Mouse (Mus musculus) kidney, embryonic 15.5 days (tissue): ENCODE data around the gene Lalba. TPM values are rescaled to one million over a fixed set of nuclear protein-coding genes. Genes with fewer than 3 reads are reported as not detected.

ENCODE experiments used
- ATAC-seq: fragments of 200-750 bp; cut with Nextera tagmentation; replicated peaks from 2 replicates; pipeline ENCODE4 v1.8.0; 2017; ENCODE audit warnings: moderate TSS enrichment; ENCODE audit not compliant: low FRiP score
- H3K27ac ChIP-seq: fragments of 300-500 bp; sonication (generic); 2 replicates; pipeline ENCODE4 v1.5.1; 2015; ENCODE audit warnings: mild to moderate bottlenecking, inconsistent platforms
- H3K27me3 ChIP-seq: fragments of 300-500 bp; sonication (generic); 2 replicates; pipeline ENCODE4 v1.6.1; 2015; ENCODE audit warnings: inconsistent platforms
- H3K36me3 ChIP-seq: fragments of 300-500 bp; sonication (generic); 2 replicates; pipeline ENCODE4 v1.6.1; 2015; ENCODE audit warnings: inconsistent platforms
- H3K4me1 ChIP-seq: fragments of 300-500 bp; sonication (generic); 2 replicates; pipeline ENCODE4 v1.6.1; 2015; ENCODE audit warnings: inconsistent platforms
- H3K4me2 ChIP-seq: fragments of 300-500 bp; sonication (generic); 2 replicates; pipeline ENCODE4 v1.6.1; 2015; ENCODE audit warnings: moderate library complexity, mild to moderate bottlenecking, inconsistent platforms
- H3K4me3 ChIP-seq: fragments of 300-500 bp; sonication (generic); replicated peaks from 2 replicates; pipeline ENCODE4 v1.5.1; 2015; ENCODE audit warnings: mild to moderate bottlenecking, inconsistent platforms
- H3K9ac ChIP-seq: fragments of 300-500 bp; sonication (generic); 2 replicates; pipeline ENCODE4 v1.6.1; 2015; ENCODE audit warnings: mild to moderate bottlenecking, inconsistent platforms
- H3K9me3 ChIP-seq: fragments of 300-500 bp; sonication (generic); replicated peaks from 2 replicates; pipeline ENCODE4 v1.6.1; 2016; ENCODE audit warnings: inconsistent platforms
- WGBS: fragments of 180-500 bp; shearing (Covaris S2); methylation state at CpG from one replicate; pipeline ENCODE4 v1.1.7; 2015; ENCODE audit warnings: mixed read lengths; 5-methylcytosine and 5-hydroxymethylcytosine counted together
- polyA plus RNA-seq: library from polyadenylated mRNA; unstranded; fragments of >200 nt; fragmentation: Nextera tagmentation; extraction: Ambion mirVana; gene quantifications from 2 replicates; pipeline ENCODE4 v1.2.1, GENCODE M21; 2015

Lalba gene
- polyA plus RNA-seq, 1 experiment from 2014 or later, result not detected

DNA sequence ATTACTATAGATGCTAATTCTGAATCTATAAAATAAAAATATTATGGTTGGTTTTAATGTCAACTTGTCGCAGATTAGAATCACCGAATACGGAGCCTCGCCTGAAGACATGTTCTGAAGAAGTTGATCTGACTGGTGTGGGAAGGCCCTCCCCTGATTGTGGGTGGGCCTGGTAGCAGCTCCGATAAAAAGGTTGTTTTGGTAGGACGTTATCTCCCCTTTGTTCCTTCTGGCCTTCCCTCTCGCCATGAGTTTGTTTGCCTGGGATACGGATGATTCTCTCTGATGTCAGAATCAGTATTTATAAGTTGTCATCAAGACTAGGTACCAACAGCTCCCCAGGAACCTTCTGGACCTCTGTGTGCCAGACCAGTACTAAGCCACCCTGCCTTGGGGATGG lies 29.7 kb upstream of the Lalba start:
- Histone ChIP-seq H3K27ac (no peak overlapping the region), H3K9me3 (no peaks in the 10 kb centered on the region), H3K36me3 (no peaks in the 10 kb centered on the region), H3K4me2 (no peak overlapping the region), H3K27me3 (no peaks in the 10 kb centered on the region), H3K9ac (no peak overlapping the region), H3K4me1 (peaks cover 12% of the 10 kb centered on the region), H3K4me3 (no peak overlapping the region)
- 67% methylated on average over 8 of the region's 8 CpGs for WGBS
- ATAC-seq, result no peak

DNA sequence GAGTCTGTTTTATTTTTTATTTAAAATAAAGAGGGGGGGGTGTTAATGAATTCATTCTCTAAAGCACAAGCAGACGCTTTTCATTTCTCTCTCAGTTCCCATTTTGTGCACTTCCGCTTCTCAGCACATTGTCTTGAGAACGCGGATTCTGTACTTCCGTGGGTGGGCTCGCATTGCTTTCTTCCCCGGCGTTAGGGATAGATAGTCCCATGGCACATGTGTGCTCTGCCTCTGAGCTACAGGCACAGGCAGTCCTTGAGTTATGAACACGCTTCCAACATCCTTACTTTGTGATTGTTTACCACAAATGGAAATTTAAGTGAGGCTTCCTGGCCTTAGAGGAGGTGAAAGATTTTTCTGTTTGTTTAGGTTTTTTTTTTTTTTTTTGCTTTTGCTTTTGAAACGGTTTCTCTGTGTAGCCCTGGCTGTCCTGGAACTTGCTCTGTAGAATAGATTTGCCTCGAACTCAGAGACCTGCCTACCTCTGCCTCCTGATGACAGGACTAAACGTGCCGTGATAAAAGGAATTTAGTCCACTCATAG lies 28.9 kb upstream of the Lalba start:
- no peak for ATAC-seq
- peak overlapping the region; percentile 64 for H3K4me2 ChIP-seq
- 68% methylated on average over 13 of the region's 13 CpGs for WGBS

DNA sequence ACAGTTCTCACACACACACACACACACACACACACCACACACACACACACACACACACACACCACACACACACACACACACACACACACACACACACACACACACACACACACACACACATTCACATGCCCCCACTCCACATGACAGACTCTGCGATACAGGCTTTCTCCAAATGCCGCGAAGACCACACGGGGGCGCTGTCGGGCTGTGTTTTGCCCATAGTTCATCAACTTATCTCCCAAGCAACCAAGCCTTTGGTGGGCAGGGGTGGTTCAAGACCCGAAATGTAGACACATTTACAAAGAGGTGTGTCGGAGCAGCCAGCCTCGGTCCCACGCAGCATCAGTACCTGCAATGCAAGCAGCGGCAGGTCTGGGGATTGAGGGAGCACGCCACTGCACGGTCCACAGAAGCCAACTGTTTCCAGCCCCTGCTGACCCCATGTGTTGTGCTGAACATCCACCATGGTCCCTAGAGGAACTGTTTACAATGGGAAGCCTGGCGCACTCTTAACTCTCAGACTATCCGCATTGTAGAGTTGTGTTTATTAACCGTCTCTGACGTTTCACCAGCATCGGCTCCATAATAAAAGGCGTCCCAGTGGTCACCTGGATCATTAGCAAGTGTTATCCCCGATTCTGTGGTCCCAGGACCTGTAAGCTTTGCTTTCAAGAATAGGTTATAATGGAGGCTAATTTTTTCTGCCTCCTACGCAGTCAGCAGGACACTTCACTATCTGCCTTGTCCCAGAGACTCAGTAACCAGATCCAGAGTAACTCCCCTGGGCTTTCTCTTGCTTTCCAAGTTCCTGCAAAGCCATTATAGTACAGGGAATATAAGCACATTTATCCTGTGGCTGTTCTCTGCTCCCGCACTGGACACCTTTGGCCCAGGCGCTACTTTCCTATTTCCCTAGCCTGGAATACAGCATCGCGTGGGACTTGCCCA lies 28.2 kb upstream of the Lalba start:
- H3K9me3 ChIP-seq, result no peaks in the 10 kb centered on the region
- no peaks in the 10 kb centered on the region for H3K27me3 ChIP-seq
- H3K4me2 ChIP-seq, result peak overlapping the region; percentile 64
- ATAC-seq, result peak; percentile 25; the same call in 1 of the 2 replicates
- no peak overlapping the region for H3K9ac ChIP-seq
- no peaks in the 10 kb centered on the region for H3K36me3 ChIP-seq
- H3K4me1 ChIP-seq, result peaks cover 12% of the 10 kb centered on the region
- peak overlapping the region; percentile 24; the same call in 1 of the 2 replicates for H3K4me3 ChIP-seq
- no peak overlapping the region for H3K27ac ChIP-seq
- 29% methylated on average over 25 of the region's 25 CpGs for WGBS

More for the DNA sequence above, 28.9 kb upstream of the Lalba start:
- Histone ChIP-seq H3K27me3 (no peaks in the 10 kb centered on the region), H3K9me3 (no peaks in the 10 kb centered on the region), H3K4me3 (no peak overlapping the region), H3K9ac (no peak overlapping the region), H3K4me1 (peaks cover 12% of the 10 kb centered on the region), H3K27ac (no peak overlapping the region), H3K36me3 (no peaks in the 10 kb centered on the region)

DNA sequence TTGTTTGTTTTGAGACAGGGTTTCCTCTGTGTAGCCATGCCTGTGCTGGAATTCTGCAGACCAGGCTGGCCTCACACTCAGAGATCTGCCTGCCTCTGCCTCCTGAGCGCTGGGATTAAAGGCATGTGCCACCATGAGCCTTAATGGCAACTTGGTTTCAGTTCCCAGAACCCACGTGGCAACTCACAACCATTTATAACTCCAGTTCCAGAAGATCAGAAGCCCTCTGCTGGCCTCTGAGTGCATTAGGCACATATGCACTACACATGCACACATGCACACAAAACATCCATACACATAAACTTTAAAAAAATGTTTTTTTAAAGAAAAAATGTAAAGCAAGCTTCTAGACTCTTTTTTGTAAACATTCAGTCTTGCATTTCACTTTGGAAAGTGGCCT lies 26.9 kb upstream of the Lalba start:
- no peaks in the 10 kb centered on the region for H3K9me3 ChIP-seq
- no peak for ATAC-seq
- H3K27me3 ChIP-seq, result no peaks in the 10 kb centered on the region
- no peak overlapping the region for H3K4me2 ChIP-seq
- no peak overlapping the region for H3K4me3 ChIP-seq
- H3K36me3 ChIP-seq, result no peaks in the 10 kb centered on the region
- H3K4me1 ChIP-seq, result peaks cover 16% of the 10 kb centered on the region
- H3K9ac ChIP-seq, result no peak overlapping the region
- H3K27ac ChIP-seq, result no peak overlapping the region
- 57% methylated on average over 2 of the region's 2 CpGs for WGBS

DNA sequence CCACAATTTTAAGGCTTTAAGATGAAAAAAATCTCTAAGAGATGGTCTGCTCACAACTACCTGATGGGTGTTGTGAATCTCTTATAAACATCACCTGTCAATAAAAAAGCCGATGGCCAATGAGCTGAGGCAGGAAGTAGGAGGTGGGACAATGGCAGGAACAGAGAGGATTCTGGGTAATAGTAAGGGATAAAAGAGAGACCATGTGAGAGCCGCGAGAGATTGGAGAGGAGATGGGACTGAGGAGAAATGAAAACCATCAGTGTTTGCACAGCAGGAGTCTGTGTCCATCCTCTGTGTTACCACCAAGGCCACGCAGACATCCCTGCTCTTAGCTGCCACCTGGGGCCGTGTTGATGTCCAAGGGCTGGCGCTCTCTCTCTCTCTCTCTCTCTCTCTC lies 24.8 kb upstream of the Lalba start:
- Histone ChIP-seq H3K36me3 (no peaks in the 10 kb centered on the region), H3K4me3 (no peak overlapping the region), H3K27me3 (no peaks in the 10 kb centered on the region), H3K9me3 (no peaks in the 10 kb centered on the region), H3K4me2 (no peak overlapping the region), H3K9ac (no peak overlapping the region), H3K27ac (no peak overlapping the region), H3K4me1 (peaks cover 12% of the 10 kb centered on the region)
- no peak for ATAC-seq
- 86% methylated on average over 5 of the region's 6 CpGs for WGBS

DNA sequence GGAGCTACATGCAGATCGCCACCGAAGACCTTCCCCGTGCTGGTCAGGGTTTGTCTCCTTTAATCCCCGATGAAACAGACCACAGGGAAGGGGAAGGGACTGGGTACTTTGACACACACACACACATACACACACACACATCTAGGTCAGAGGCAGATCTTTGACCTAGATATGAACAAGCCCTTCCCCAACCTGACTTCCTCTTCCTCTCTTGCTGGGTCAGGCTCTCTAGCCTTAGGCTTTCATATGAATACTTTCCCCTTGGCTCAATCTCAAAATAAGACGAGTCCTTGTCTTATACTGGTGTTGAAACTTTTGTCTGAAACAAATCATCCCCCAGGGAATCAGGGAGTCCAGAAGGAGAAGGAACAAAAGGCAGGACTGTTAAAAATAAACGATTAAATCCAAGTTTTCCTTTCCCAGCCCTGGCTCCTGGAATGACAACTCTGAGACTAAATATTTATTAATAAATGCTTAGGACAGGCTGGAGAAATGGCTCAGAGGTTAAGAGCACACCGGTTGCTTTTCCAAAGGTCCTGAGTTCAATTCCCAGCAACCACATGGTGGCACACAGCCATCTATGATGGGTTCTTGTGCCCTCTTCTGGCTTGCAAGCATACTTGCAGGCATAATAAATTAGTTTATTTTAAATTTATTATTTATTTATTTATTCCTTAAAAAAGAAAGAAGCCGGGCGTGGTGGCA lies 23.9 kb upstream of the Lalba start:
- 77% methylated on average over 9 of the region's 9 CpGs for WGBS
- ATAC-seq, result no peak

DNA sequence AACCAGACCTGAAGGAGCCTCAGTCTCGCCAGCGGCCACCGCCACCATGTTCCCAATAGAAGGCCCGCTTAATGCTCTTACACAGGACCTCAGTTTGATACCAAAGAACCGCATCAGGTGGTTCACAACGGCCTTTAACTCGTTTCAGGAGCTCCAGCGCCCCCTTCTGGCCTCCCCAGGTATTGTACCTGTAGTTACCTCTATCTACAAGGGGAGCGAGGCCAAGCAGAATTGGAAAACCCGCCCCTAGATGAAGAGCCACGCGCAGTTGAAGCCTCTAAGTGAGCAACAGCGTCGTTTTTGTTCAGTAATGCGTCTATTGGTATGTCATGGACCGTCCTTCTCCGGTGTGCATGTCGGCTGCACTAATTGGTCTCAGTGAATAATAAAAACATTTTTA lies 22.0 kb upstream of the Lalba start:
- WGBS, result 13% methylated on average over 18 of the region's 18 CpGs
- H3K4me3 ChIP-seq, result no peak overlapping the region
- no peak overlapping the region for H3K27ac ChIP-seq
- H3K4me1 ChIP-seq, result peaks cover 5% of the 10 kb centered on the region
- H3K9me3 ChIP-seq, result no peaks in the 10 kb centered on the region
- no peaks in the 10 kb centered on the region for H3K27me3 ChIP-seq
- no peak for ATAC-seq
- H3K9ac ChIP-seq, result no peak overlapping the region
- no peaks in the 10 kb centered on the region for H3K36me3 ChIP-seq
- H3K4me2 ChIP-seq, result 0 out of 2 replicates have a peak overlapping the region, but pooled peaks have one; percentile 23

More for the DNA sequence above, 23.9 kb upstream of the Lalba start:
- no peak overlapping the region for H3K27ac ChIP-seq
- no peaks in the 10 kb centered on the region for H3K27me3 ChIP-seq
- peaks cover 12% of the 10 kb centered on the region for H3K4me1 ChIP-seq
- H3K36me3 ChIP-seq, result no peaks in the 10 kb centered on the region
- H3K4me2 ChIP-seq, result no peak overlapping the region
- no peaks in the 10 kb centered on the region for H3K9me3 ChIP-seq
- no peak overlapping the region for H3K4me3 ChIP-seq
- H3K9ac ChIP-seq, result no peak overlapping the region

DNA sequence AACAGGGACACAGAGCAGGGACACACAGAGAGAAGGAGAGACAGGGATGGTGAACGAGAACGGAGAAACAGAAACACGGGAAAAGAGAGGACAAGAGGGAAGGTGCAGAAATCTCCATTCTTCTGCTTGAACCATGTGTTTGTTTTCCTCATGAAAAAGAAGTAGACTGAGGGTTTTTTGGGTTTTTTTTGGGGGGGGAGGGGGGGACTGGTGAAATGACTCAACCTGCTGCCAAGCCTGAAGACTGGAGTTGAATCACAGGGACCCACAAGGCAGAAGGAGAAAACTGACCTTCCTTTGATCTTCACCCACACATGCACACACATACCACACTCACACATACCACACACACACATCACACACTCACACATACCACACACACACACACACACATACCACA lies 20.8 kb upstream of the Lalba start:
- Histone ChIP-seq H3K9ac (no peak overlapping the region), H3K36me3 (no peaks in the 10 kb centered on the region), H3K27me3 (no peaks in the 10 kb centered on the region), H3K9me3 (no peaks in the 10 kb centered on the region), H3K4me3 (no peak overlapping the region), H3K4me2 (no peak overlapping the region), H3K4me1 (peaks cover 5% of the 10 kb centered on the region), H3K27ac (no peak overlapping the region)
- 80% methylated on average over 3 of the region's 3 CpGs for WGBS
- ATAC-seq, result no peak

DNA sequence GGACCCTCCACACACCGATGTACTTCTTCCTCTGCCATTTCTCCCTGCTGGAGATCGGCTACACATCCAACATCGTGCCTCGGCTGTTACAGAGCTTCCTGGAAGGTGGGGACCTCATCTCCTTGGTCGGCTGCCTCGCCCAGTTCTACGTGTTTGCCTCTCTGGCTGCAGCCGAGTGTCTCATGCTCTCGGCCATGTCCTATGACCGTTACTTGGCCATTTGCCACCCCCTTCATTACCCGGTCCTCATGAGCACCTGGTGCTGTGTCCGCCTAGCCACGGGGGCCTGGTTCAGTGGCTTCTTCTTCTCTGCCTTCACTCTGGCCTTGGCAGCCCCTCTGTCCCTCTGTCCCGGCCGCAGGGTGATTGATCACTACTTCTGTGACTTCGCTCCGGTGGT lies 15.1 kb upstream of the Lalba start:
- WGBS, result 83% methylated on average over 17 of the region's 17 CpGs
- H3K36me3 ChIP-seq, result no peaks in the 10 kb centered on the region

DNA sequence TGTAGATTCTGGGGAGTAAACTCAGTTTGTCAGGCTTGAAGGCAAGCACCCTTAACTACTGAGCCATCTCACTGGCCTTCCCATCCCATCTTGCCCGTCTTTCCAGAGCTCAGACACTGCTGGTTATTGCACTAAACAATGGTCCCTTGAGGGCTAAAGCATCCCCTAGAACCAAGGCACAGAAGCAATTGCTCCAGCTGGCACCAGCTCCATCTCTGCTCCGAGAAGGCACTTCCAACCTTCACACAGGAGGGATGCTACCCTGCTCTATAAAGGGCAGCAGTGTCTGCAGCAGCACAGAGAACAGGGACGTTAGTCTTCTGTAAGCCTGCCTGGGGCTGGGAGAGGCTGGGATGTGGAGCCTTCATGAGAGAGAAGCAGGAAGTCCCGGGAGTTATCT lies 9.6 kb upstream of the Lalba start, which contains the start of gene Olfr279:
TSS of gene Olfr279 (plus strand) at position 301 of the 400 bp plus-strand sequence.
- no peak within 1 kb of the TSS for H3K9ac ChIP-seq
- no peaks in the 10 kb centered on the region for H3K36me3 ChIP-seq
- H3K9me3 ChIP-seq, result no peaks in the 10 kb centered on the region
- H3K4me3 ChIP-seq, result no peak within 1 kb of the TSS
- no peaks in the 10 kb centered on the region for H3K27me3 ChIP-seq
- no peaks in the 10 kb centered on the region for H3K4me1 ChIP-seq
- no peak within 1 kb of the TSS for H3K27ac ChIP-seq
- no peak for ATAC-seq
- no peak within 1 kb of the TSS for H3K4me2 ChIP-seq
- WGBS, result 65% methylated on average over 4 of the region's 4 CpGs

More for the DNA sequence above, 15.1 kb upstream of the Lalba start:
- Histone ChIP-seq H3K4me3 (no peak overlapping the region), H3K27me3 (no peaks in the 10 kb centered on the region), H3K9ac (no peak overlapping the region), H3K27ac (no peak overlapping the region), H3K9me3 (no peaks in the 10 kb centered on the region), H3K4me2 (no peak overlapping the region), H3K4me1 (no peaks in the 10 kb centered on the region)
- ATAC-seq, result no peak

DNA sequence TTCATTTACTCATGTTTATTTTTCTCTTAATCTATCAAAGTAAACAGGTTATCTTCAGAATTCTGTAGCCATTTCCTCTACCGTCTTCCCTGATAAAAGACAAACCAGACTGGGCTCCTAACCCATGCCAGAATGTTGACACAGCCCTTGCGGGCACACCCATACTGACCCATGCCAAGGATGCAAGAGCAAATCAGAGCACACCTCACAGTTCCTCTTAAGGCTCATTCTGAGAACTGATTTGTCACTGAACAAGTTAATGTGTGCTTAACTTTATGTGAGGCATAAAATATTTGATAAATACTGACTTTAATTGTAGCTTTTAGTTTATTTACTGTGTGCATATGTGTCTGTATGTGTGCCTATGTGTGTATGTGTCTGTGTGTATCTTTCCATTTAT lies 8.8 kb upstream of the Lalba start:
- H3K4me2 ChIP-seq, result no peak overlapping the region
- no peaks in the 10 kb centered on the region for H3K27me3 ChIP-seq
- H3K9ac ChIP-seq, result no peak overlapping the region
- no peaks in the 10 kb centered on the region for H3K36me3 ChIP-seq
- 72% methylated on average over 2 of the region's 2 CpGs for WGBS
- H3K4me1 ChIP-seq, result no peaks in the 10 kb centered on the region
- H3K9me3 ChIP-seq, result no peaks in the 10 kb centered on the region
- no peak overlapping the region for H3K4me3 ChIP-seq
- no peak for ATAC-seq
- no peak overlapping the region for H3K27ac ChIP-seq
